Mouse (Mus musculus): ENCODE measurements around the gene Klk1b3. TPM values are rescaled to one million over a fixed set of nuclear protein-coding genes. Genes with fewer than 3 reads are reported as not detected.
"Not testable (repeated sequence)": the region's sequence is repeated elsewhere in the genome, so short reads cannot be mapped to it uniquely, and the experiment has no call there.

Klk1b3 gene
- polyA plus RNA-seq, 1 experiment from 2014 or later, result not detected

DNA sequence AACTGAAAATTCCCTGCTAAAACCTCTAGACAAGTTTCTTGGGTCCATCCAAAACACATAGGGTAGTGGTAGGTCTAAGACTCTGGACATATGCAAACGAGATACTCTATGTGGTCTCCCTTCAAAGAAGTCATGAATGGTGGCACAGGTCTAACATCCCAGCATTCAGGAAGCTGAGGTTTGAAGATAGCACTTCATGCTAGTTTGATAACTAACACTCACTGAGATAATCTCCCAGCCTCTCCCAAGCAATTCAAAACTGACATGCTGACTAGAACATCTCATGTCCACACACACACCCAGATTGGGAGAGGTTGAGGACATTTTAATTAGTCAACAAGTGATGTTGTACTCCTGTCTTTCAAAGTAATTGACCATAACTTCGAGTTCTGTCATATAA, 41.9 kb downstream of the Klk1b3 start:
- Histone ChIP-seq H3K4me1 (no peaks in the 10 kb centered on the region), H3K4me3 (no peak overlapping the region), H3K9ac (no peak overlapping the region), H3K36me3 (no peaks in the 10 kb centered on the region), H3K4me2 (no peak overlapping the region), H3K27me3 (no peaks in the 10 kb centered on the region), H3K9me3 (no peaks in the 10 kb centered on the region), H3K27ac (no peak overlapping the region)
- ATAC-seq (ENCODE audit: insufficient number of reproducible peaks, low FRiP score, low TSS enrichment, low read depth), result no peak
- WGBS, result 53% methylated on average over 2 of the region's 2 CpGs

DNA sequence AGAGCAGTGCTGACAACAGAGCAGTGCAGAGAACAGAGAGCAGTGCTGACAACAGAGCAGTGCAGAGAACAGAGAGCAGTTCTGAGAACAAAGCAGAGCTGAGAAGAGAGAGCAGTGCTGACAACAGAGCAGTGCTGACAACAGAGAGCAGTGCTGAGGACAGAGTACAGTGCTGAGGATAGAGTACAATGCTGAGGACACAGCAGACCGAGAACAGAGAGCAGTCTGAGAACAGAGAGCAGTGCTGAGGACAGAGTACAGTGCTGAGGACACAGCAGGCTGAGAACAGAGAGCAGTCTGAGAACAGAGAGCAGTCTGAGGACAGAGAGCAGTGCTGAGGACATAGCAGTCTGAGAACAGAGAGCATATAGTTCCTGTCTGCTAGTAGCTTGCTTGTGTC, 42.7 kb downstream of the Klk1b3 start:
- H3K4me3 ChIP-seq, result no peak overlapping the region
- ATAC-seq (ENCODE audit: insufficient number of reproducible peaks, low FRiP score, low TSS enrichment, low read depth), result no peak
- 0 out of 2 replicates have a peak, but pooled peaks cover 4% of the 10 kb centered on the region for H3K4me1 ChIP-seq

DNA sequence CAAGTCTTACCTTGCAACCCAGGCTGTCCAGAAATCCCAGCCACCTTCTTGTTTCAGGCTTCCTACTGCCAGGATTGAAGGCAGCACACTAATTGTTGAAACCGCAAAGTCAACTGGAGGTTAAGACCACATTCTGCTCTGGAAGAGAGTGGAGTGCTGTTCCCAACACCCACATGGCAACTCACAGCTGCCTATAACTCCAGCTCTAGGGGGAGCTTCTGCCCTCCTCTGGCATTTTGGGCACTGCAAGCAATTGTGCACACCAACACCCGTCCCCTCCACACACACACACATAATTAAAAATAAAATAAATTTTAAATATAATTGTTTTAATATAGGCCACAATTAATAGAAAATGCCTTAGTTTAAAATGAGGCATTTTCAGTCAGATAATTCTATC, 43.2 kb downstream of the Klk1b3 start:
- Histone ChIP-seq H3K9ac (no peak overlapping the region), H3K4me1 (0 out of 2 replicates have a peak, but pooled peaks cover 4% of the 10 kb centered on the region), H3K4me3 (no peak overlapping the region), H3K9me3 (no peaks in the 10 kb centered on the region), H3K27me3 (no peaks in the 10 kb centered on the region), H3K27ac (no peak overlapping the region), H3K4me2 (no peak overlapping the region), H3K36me3 (no peaks in the 10 kb centered on the region)
- ATAC-seq (ENCODE audit: insufficient number of reproducible peaks, low FRiP score, low TSS enrichment, low read depth), result no peak
- WGBS, result 52% methylated on average over 2 of the region's 2 CpGs

More for the DNA sequence above, 42.7 kb downstream of the Klk1b3 start:
- Histone ChIP-seq H3K36me3 (no peaks in the 10 kb centered on the region), H3K9ac (no peak overlapping the region), H3K27ac (no peak overlapping the region), H3K9me3 (no peaks in the 10 kb centered on the region), H3K27me3 (no peaks in the 10 kb centered on the region), H3K4me2 (no peak overlapping the region)
- 43% methylated on average over 1 of the region's 1 CpGs for WGBS

DNA sequence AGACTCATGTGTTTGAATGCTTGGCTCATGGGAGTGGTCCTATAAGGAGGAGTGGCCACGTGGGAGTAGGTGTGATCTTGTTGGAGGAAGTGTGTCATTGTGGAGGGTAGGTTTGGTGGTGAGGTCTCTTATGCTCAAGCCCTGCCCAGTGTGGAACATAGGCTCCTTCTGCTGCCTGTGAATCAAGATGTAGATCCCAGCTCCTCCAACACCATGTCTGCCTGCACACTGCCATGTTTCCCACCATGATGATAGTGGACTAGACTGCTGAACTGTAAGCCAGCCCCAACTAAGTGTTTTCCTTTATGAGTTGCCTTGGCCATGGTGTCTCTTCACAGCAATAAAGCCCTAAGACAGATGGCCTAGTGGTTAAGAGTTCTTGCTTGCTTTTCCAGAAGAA, 46.1 kb downstream of the Klk1b3 start:
- Histone ChIP-seq H3K27ac (no peak overlapping the region), H3K9ac (no peak overlapping the region), H3K27me3 (no peaks in the 10 kb centered on the region), H3K36me3 (peaks cover 10% of the 10 kb centered on the region), H3K4me2 (no peak overlapping the region), H3K4me1 (peaks cover 12% of the 10 kb centered on the region), H3K9me3 (no peaks in the 10 kb centered on the region), H3K4me3 (no peak overlapping the region)
- ATAC-seq (ENCODE audit: insufficient number of reproducible peaks, low FRiP score, low TSS enrichment, low read depth), result no peak
- 48% methylated on average over 1 of the region's 1 CpGs for WGBS

- Histone ChIP-seq H3K27me3 (no peaks in the 10 kb centered on the region), H3K4me3 (peak within 1 kb of the TSS; percentile 74), H3K9ac (peak within 1 kb of the TSS; percentile 92), H3K4me1 (peaks cover 16% of the 10 kb centered on the region), H3K4me2 (peak within 1 kb of the TSS; percentile 67), H3K9me3 (no peaks in the 10 kb centered on the region), H3K36me3 (peaks cover 31% of the 10 kb centered on the region), H3K27ac (peak within 1 kb of the TSS; percentile 99)
- ATAC-seq (ENCODE audit: insufficient number of reproducible peaks, low FRiP score, low TSS enrichment, low read depth), result peak; percentile 89
- under 1% methylated on average over 62 of the region's 62 CpGs for WGBS
Observed at GRCm38 (mm10) chr7:44246055-44246983, 48.3 kb downstream of the Klk1b3 start, which contains the start of the genes 1700028J19Rik and 2410002F23Rik. Gene 1700028J19Rik, minus strand, starts transcription at chr7:44246695. Gene 2410002F23Rik, plus strand, starts transcription at chr7:44246722.

GRCm38 (mm10) chr7:44246984-44247470, 49.0 kb downstream of the Klk1b3 start:
- Histone ChIP-seq H3K36me3 (peaks cover 35% of the 10 kb centered on the region), H3K4me3 (peak overlapping the region; percentile 74), H3K9ac (peak overlapping the region; percentile 92), H3K9me3 (no peaks in the 10 kb centered on the region), H3K4me2 (peak overlapping the region; percentile 67), H3K27ac (peak overlapping the region; percentile 99), H3K4me1 (peaks cover 16% of the 10 kb centered on the region), H3K27me3 (no peaks in the 10 kb centered on the region)
- ATAC-seq (ENCODE audit: insufficient number of reproducible peaks, low FRiP score, low TSS enrichment, low read depth), result 0 out of 2 replicates have a peak, but pooled peaks have one; percentile 0
- WGBS, result 0% methylated on average over 23 of the region's 23 CpGs

- Histone ChIP-seq H3K27ac (no peak overlapping the region), H3K36me3 (peaks cover 45% of the 10 kb centered on the region), H3K9me3 (no peaks in the 10 kb centered on the region), H3K4me3 (peak overlapping the region; percentile 74), H3K9ac (0 out of 2 replicates have a peak overlapping the region, but pooled peaks have one; percentile 92), H3K27me3 (no peaks in the 10 kb centered on the region), H3K4me2 (peak overlapping the region; percentile 67), H3K4me1 (peaks cover 16% of the 10 kb centered on the region)
- ATAC-seq (ENCODE audit: insufficient number of reproducible peaks, low FRiP score, low TSS enrichment, low read depth), result no peak
- 84% methylated on average over 2 of the region's 2 CpGs for WGBS
Observed at GRCm38 (mm10) chr7:44247971-44248370, 50.0 kb downstream of the Klk1b3 start.

DNA sequence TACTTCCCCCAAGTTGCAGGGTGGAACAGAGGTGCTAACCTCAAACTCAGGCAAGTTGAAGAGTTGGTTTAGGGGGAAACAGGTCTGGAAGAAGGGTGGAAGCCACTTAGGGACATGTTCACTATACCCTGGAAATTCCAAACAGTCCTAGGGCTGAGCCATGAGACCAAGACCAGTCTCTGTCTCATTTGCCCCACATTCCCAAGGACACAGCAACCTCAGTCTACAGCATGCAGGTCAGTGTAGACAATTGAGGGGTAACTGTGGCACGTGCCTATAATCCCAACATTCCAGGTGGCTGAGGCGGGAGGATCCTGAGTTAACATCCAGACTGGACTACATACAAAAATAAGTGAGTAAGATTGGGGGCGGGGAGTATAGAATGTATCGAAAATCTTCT, 51.3 kb downstream of the Klk1b3 start:
- Histone ChIP-seq H3K9me3 (no peaks in the 10 kb centered on the region), H3K36me3 (peaks cover 56% of the 10 kb centered on the region), H3K4me1 (peaks cover 16% of the 10 kb centered on the region), H3K27ac (no peak overlapping the region), H3K4me2 (no peak overlapping the region), H3K9ac (no peak overlapping the region), H3K4me3 (no peak overlapping the region), H3K27me3 (no peaks in the 10 kb centered on the region)
- 90% methylated on average over 4 of the region's 4 CpGs for WGBS
- no peak for ATAC-seq (ENCODE audit: insufficient number of reproducible peaks, low FRiP score, low TSS enrichment, low read depth)

DNA sequence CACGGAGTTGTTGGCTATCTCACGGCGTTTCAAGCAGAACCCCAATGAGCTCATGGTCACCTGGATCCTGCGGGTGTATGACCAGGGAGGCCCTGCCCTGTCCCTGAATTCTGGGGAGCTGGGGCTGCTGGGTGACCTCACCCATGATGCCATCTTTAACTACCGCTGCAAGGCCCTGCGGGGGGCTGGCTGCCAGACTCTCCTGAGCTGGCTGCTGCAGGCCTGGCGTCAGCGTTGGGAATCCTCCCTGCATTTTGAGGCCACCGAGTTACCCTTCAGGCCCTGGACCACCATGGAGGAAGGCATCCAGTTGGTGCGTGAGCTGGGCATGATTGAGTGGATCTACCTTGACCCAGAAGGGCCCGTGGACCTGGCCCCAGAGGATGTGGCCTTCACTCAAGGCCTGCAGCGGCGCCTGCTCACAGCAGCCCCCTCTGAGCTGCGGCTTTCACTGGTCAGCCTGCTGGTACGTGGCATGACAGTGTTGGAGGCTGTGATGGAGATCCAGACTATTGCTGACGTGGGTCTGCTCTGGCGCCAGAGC, 52.8 kb downstream of the Klk1b3 start:
- H3K9me3 ChIP-seq; H3K4me2 ChIP-seq; H3K4me3 ChIP-seq; H3K27me3 ChIP-seq; H3K27ac ChIP-seq; ATAC-seq (ENCODE audit: insufficient number of reproducible peaks, low FRiP score, low TSS enrichment, low read depth); H3K9ac ChIP-seq: not testable (repeated sequence)
- peaks cover 11% of the 10 kb centered on the region for H3K4me1 ChIP-seq
- peaks cover 56% of the 10 kb centered on the region for H3K36me3 ChIP-seq
- WGBS, result 90% methylated on average over 17 of the region's 17 CpGs

Other genes with a start within 250 kb of the Klk1b3 start
- gene Klk1b8, start 247.5 kb upstream of the Klk1b3 start, polyA plus RNA-seq (2015; fragmentation: Nextera tagmentation; extraction: Ambion mirVana), result not detected in 2 replicates
- not detected in 2 replicates for gene Klk1b1, start 231.4 kb upstream of the Klk1b3 start, polyA plus RNA-seq (2015; fragmentation: Nextera tagmentation; extraction: Ambion mirVana)
- not detected in 2 replicates for gene Klk1b9, start 222.1 kb upstream of the Klk1b3 start, polyA plus RNA-seq (2015; fragmentation: Nextera tagmentation; extraction: Ambion mirVana)
- not detected in 2 replicates for gene Klk1b11, start 202.3 kb upstream of the Klk1b3 start, polyA plus RNA-seq (2015; fragmentation: Nextera tagmentation; extraction: Ambion mirVana)
- gene Klk1b26, start 186.0 kb upstream of the Klk1b3 start, polyA plus RNA-seq (2015; fragmentation: Nextera tagmentation; extraction: Ambion mirVana), result 0.31 and 3.5 TPM in 2 replicates
- gene Klk1b27, start 145.9 kb upstream of the Klk1b3 start, polyA plus RNA-seq (2015; fragmentation: Nextera tagmentation; extraction: Ambion mirVana), result not detected in 2 replicates
- not detected in 2 replicates for gene Klk1b21, start 95.9 kb upstream of the Klk1b3 start, polyA plus RNA-seq (2015; fragmentation: Nextera tagmentation; extraction: Ambion mirVana)
- not detected in 2 replicates for gene Klk1b22, start 85.5 kb upstream of the Klk1b3 start, polyA plus RNA-seq (2015; fragmentation: Nextera tagmentation; extraction: Ambion mirVana)
- not detected in 2 replicates for gene Klk1b16, start 61.4 kb upstream of the Klk1b3 start, polyA plus RNA-seq (2015; fragmentation: Nextera tagmentation; extraction: Ambion mirVana)
- gene Klk1b24, start 10.0 kb upstream of the Klk1b3 start, polyA plus RNA-seq (2015; fragmentation: Nextera tagmentation; extraction: Ambion mirVana), result not detected in 2 replicates
- not detected in 2 replicates for gene Klk1b4, start 9.2 kb downstream of the Klk1b3 start, polyA plus RNA-seq (2015; fragmentation: Nextera tagmentation; extraction: Ambion mirVana)
- not detected in 2 replicates for gene Klk1b5, start 17.8 kb downstream of the Klk1b3 start, polyA plus RNA-seq (2015; fragmentation: Nextera tagmentation; extraction: Ambion mirVana)
- gene Klk1, start 27.2 kb downstream of the Klk1b3 start, polyA plus RNA-seq (2015; fragmentation: Nextera tagmentation; extraction: Ambion mirVana), result 0.20 TPM in 1 of 2 replicates, not detected in the other
- not detected in 2 replicates for gene Gm36864, start 38.0 kb downstream of the Klk1b3 start, polyA plus RNA-seq (2015; fragmentation: Nextera tagmentation; extraction: Ambion mirVana)
- 0.51 and 1.0 TPM in 2 replicates for gene 1700028J19Rik, start 48.5 kb downstream of the Klk1b3 start, polyA plus RNA-seq (2015; fragmentation: Nextera tagmentation; extraction: Ambion mirVana)
- gene 2410002F23Rik, start 48.5 kb downstream of the Klk1b3 start, polyA plus RNA-seq (2015; fragmentation: Nextera tagmentation; extraction: Ambion mirVana), result 163 and 183 TPM in 2 replicates
- 0.33 and 0.83 TPM in 2 replicates for gene Acp4, start 59.2 kb downstream of the Klk1b3 start, polyA plus RNA-seq (2015; fragmentation: Nextera tagmentation; extraction: Ambion mirVana)
- not detected in 2 replicates for gene Gm15517, start 63.3 kb downstream of the Klk1b3 start, polyA plus RNA-seq (2015; fragmentation: Nextera tagmentation; extraction: Ambion mirVana)
- 24.0 and 31.1 TPM in 2 replicates for gene Clec11a, start 108.7 kb downstream of the Klk1b3 start, polyA plus RNA-seq (2015; fragmentation: Nextera tagmentation; extraction: Ambion mirVana)
- gene Shank1, start 112.1 kb downstream of the Klk1b3 start, polyA plus RNA-seq (2015; fragmentation: Nextera tagmentation; extraction: Ambion mirVana), result 2.4 and 3.2 TPM in 2 replicates
- 2.2 and 3.2 TPM in 2 replicates for gene Syt3, start 185.9 kb downstream of the Klk1b3 start, polyA plus RNA-seq (2015; fragmentation: Nextera tagmentation; extraction: Ambion mirVana)
- 0.43 and 0.58 TPM in 2 replicates for gene 1700008O03Rik, start 187.6 kb downstream of the Klk1b3 start, polyA plus RNA-seq (2015; fragmentation: Nextera tagmentation; extraction: Ambion mirVana)
- 0.55 and 0.87 TPM in 2 replicates for gene Lrrc4b, start 230.8 kb downstream of the Klk1b3 start, polyA plus RNA-seq (2015; fragmentation: Nextera tagmentation; extraction: Ambion mirVana)

Data from limb, embryonic 15.5 days (tissue).